Mouse (Mus musculus): ENCODE measurements around the gene Abhd2. TPM values are rescaled to one million over a fixed set of nuclear protein-coding genes. Genes with fewer than 3 reads are reported as not detected.

The Abhd2 gene
- polyA plus RNA-seq, 1 experiment = 12.8 TPM

DNA sequence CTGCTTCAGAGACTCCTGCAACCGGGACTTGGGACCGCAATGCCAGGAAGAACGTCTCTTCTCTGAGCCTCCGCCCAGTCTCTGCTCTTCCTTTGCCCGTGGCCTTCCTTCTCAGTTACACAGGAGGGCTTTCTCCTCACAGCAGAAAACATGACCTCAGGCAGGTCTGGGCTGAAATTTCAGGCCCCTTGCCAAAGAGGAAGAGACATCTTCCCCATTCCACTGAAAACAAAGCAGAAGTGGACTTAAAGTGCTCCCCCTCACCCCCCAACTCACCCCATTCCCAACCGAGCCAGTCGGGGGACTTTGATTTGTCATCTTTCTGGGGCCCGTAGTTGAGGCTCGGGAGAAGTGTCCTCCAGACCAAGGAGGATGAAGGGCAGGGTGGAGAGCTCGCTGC lies 41.0 kb upstream of the Abhd2 start:
- no peaks in the 10 kb centered on the region for H3K4me1 ChIP-seq (ENCODE audit: control insufficient read depth, insufficient read depth, insufficient read length)
- no peaks in the 10 kb centered on the region for H3K27me3 ChIP-seq (ENCODE audit: control insufficient read depth, insufficient read depth, low read length)
- WGBS = 34% methylated on average over 10 of the region's 10 CpGs
- no peak overlapping the region for H3K27ac ChIP-seq (ENCODE audit: insufficient read depth, low read length)
- TF ChIP-seq CTCF (IDR thresholded peaks at IDR 0.05; ENCODE audit: extremely low read depth, insufficient read depth, insufficient read length, insufficient replicate concordance) (no peak), POLR2A (IDR thresholded peaks at IDR 0.05; ENCODE audit: low read depth, low read length) (no peak)
- H3K4me3 ChIP-seq (ENCODE audit: extremely low read depth, insufficient read depth, insufficient read length) = no peak overlapping the region
- H3K36me3 ChIP-seq (ENCODE audit: control insufficient read depth, insufficient read depth, low read length) = no peaks in the 10 kb centered on the region
- no peak for DNase-seq (ENCODE audit: low read depth in 1 of 2, low spot score in 2 of 2)

DNA sequence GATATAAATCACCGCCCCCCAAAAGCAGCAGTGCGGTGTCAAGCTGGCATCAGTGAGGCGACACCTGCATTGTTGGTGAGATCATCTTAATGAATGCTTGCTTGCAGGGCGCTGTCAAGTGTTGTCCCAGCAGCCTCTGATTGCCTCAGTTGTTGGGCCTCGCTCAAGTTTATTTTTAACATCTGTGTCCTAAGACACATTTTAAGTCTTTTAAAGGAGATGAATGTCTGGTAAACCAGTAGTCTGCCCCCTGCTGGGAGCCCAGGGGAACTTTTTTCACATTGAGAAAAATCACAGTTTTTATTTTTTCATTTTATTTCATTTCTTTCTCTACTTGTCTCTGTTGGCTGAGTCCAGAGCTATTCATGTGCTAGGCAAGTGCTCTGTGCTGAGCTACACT lies 34.3 kb upstream of the Abhd2 start:
- DNase-seq (ENCODE audit: low read depth in 1 of 2, low spot score in 2 of 2) = no peak
- no peak for TF ChIP-seq POLR2A (IDR thresholded peaks at IDR 0.05; ENCODE audit: low read depth, low read length)
- WGBS = 75% methylated on average over 5 of the region's 5 CpGs
- Histone ChIP-seq H3K27me3 (ENCODE audit: control insufficient read depth, insufficient read depth, low read length) (no peaks in the 10 kb centered on the region), H3K27ac (ENCODE audit: insufficient read depth, low read length) (no peak overlapping the region), H3K36me3 (ENCODE audit: control insufficient read depth, insufficient read depth, low read length) (no peaks in the 10 kb centered on the region), H3K4me1 (ENCODE audit: control insufficient read depth, insufficient read depth, insufficient read length) (no peaks in the 10 kb centered on the region), H3K4me3 (ENCODE audit: extremely low read depth, insufficient read depth, insufficient read length) (no peak overlapping the region)

DNA sequence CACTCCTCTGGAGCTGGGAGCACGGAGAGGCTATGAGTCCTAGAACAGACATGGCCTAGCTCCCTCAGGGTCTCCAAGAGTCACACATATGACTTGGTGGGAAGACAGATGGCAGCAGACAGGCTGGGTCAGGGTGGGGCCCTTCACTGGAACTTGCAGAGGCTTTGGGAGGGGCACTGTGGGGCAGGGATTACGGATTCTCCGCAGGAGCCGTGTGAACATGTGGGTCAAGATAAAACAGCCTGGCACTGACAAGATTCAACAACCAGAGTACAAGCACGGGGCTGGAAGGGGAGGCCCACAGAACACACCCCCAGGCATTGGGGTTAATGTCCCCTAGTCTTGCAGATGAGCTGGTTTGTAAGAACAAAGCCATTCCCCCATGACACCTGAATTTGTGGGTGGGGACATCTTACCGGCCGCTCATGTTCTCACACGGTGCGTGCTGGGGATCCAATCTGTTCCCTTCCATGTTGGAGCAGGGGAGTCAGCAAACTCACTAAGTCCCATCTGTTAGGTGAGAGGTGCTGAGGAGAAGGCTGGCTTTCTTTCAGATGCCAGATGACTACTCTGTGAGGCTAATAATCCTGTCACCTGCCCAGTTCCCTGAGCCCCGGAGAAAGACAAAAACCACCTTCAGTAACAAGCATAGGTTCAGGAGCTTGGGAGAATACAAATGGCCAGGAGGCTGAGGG lies 30.9 kb upstream of the Abhd2 start:
- WGBS = 88% methylated on average over 10 of the region's 10 CpGs
- Histone ChIP-seq H3K4me1 (ENCODE audit: control insufficient read depth, insufficient read depth, insufficient read length) (no peaks in the 10 kb centered on the region), H3K27me3 (ENCODE audit: control insufficient read depth, insufficient read depth, low read length) (no peaks in the 10 kb centered on the region), H3K36me3 (ENCODE audit: control insufficient read depth, insufficient read depth, low read length) (no peaks in the 10 kb centered on the region), H3K27ac (ENCODE audit: insufficient read depth, low read length) (no peak overlapping the region), H3K4me3 (ENCODE audit: extremely low read depth, insufficient read depth, insufficient read length) (no peak overlapping the region)
- DNase-seq (ENCODE audit: low read depth in 1 of 2, low spot score in 2 of 2) = no peak
- TF ChIP-seq POLR2A (IDR thresholded peaks at IDR 0.05; ENCODE audit: low read depth, low read length) = no peak
- TF ChIP-seq CTCF (IDR thresholded peaks at IDR 0.05; ENCODE audit: extremely low read depth, insufficient read depth, insufficient read length, insufficient replicate concordance) = no peak

DNA sequence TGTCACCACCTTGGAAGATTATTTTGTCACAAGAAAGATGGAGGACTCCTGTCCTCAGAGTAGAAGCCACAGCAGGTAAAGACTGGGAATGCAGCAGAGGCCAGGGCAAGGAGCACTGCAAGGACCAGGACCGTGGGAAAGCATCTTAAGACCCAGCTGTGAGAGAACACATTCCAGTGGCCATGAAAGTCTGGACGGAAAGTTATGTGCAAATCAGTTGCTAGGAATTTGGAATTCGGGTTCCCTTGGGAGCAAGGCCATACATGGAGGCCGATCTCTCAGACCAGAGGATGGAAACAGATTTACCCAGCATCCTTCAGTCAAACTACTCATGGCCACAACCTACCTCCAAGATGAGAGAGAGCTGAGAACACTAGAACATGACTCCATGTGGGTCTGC lies 29.8 kb upstream of the Abhd2 start:
- DNase-seq (ENCODE audit: low read depth in 1 of 2, low spot score in 2 of 2) = no peak

DNA sequence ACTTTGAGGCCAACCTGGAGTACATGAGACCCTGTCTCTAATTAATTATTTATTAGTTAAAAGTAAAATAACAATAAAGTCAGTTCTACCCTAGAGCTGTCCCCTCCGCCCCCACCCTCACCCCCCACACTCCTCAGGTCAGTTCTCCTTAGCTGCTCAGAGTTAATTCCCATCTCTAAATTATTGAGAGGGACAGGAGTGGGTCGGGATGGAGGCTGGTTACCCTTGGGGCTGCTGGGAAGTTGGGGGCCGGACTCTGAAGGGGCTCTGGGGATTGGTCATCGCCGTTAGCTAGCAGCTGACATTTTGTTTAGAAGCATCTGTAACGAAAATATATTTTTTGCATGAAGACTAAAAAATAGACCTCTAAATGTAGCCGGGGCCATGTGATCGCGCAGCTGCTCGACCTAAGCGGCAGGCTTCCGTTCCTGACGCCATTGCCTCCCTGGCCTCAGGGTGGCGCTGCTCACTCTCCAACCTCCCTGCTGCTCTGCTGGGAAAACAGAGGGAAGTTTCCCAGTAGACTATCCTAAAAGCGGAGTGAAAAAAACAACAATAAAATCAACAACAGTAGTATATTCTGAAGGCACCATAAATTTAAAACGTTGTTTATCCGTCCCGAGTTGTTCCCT lies 26.8 kb upstream of the Abhd2 start:
- Histone ChIP-seq H3K27ac (ENCODE audit: insufficient read depth, low read length) (no peak overlapping the region), H3K36me3 (ENCODE audit: control insufficient read depth, insufficient read depth, low read length) (no peaks in the 10 kb centered on the region), H3K4me1 (ENCODE audit: control insufficient read depth, insufficient read depth, insufficient read length) (no peaks in the 10 kb centered on the region), H3K27me3 (ENCODE audit: control insufficient read depth, insufficient read depth, low read length) (no peaks in the 10 kb centered on the region), H3K4me3 (ENCODE audit: extremely low read depth, insufficient read depth, insufficient read length) (no peak overlapping the region)
- 19% methylated on average over 18 of the region's 18 CpGs for WGBS
- no peak for TF ChIP-seq POLR2A (IDR thresholded peaks at IDR 0.05; ENCODE audit: low read depth, low read length)
- TF ChIP-seq CTCF (IDR thresholded peaks at IDR 0.05; ENCODE audit: extremely low read depth, insufficient read depth, insufficient read length, insufficient replicate concordance) = peak; percentile 86
- peak in 1 of 2 experiments; percentile 21 for DNase-seq (ENCODE audit: low read depth in 1 of 2, low spot score in 2 of 2)

More for the DNA sequence above, 29.8 kb upstream of the Abhd2 start:
- Histone ChIP-seq H3K27me3 (ENCODE audit: control insufficient read depth, insufficient read depth, low read length) (no peaks in the 10 kb centered on the region), H3K4me3 (ENCODE audit: extremely low read depth, insufficient read depth, insufficient read length) (no peak overlapping the region), H3K4me1 (ENCODE audit: control insufficient read depth, insufficient read depth, insufficient read length) (no peaks in the 10 kb centered on the region), H3K27ac (ENCODE audit: insufficient read depth, low read length) (no peak overlapping the region), H3K36me3 (ENCODE audit: control insufficient read depth, insufficient read depth, low read length) (no peaks in the 10 kb centered on the region)
- 84% methylated on average over 4 of the region's 4 CpGs for WGBS
- TF ChIP-seq POLR2A (IDR thresholded peaks at IDR 0.05; ENCODE audit: low read depth, low read length) (no peak), CTCF (IDR thresholded peaks at IDR 0.05; ENCODE audit: extremely low read depth, insufficient read depth, insufficient read length, insufficient replicate concordance) (no peak)

DNA sequence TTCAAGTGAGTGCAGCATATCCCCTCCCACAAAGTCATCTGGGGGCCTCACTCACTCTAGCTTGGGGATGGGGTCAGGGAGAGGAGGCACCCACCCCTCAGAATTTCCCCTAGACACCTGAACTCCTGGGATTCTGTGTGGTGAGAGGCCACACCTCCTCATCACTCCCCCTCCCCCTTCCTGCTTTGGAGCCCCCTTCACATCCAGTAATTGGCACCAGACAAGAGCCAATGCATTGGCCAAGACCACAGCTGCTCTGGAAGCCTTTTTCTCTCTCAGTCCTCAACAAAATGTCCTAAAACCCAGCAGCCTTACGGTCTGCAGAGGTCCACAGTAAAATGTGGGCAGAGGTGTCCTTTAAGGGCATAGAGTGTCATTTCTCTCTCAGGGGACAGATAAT lies 25.6 kb upstream of the Abhd2 start:
- H3K4me3 ChIP-seq (ENCODE audit: extremely low read depth, insufficient read depth, insufficient read length) = no peak overlapping the region
- DNase-seq (ENCODE audit: low read depth in 1 of 2, low spot score in 2 of 2) = no peak
- TF ChIP-seq POLR2A (IDR thresholded peaks at IDR 0.05; ENCODE audit: low read depth, low read length) = no peak
- no peak for TF ChIP-seq CTCF (IDR thresholded peaks at IDR 0.05; ENCODE audit: extremely low read depth, insufficient read depth, insufficient read length, insufficient replicate concordance)
- H3K27me3 ChIP-seq (ENCODE audit: control insufficient read depth, insufficient read depth, low read length) = no peaks in the 10 kb centered on the region
- H3K27ac ChIP-seq (ENCODE audit: insufficient read depth, low read length) = no peak overlapping the region
- H3K36me3 ChIP-seq (ENCODE audit: control insufficient read depth, insufficient read depth, low read length) = no peaks in the 10 kb centered on the region
- H3K4me1 ChIP-seq (ENCODE audit: control insufficient read depth, insufficient read depth, insufficient read length) = no peaks in the 10 kb centered on the region
- WGBS = 84% methylated on average over 1 of the region's 1 CpGs

DNA sequence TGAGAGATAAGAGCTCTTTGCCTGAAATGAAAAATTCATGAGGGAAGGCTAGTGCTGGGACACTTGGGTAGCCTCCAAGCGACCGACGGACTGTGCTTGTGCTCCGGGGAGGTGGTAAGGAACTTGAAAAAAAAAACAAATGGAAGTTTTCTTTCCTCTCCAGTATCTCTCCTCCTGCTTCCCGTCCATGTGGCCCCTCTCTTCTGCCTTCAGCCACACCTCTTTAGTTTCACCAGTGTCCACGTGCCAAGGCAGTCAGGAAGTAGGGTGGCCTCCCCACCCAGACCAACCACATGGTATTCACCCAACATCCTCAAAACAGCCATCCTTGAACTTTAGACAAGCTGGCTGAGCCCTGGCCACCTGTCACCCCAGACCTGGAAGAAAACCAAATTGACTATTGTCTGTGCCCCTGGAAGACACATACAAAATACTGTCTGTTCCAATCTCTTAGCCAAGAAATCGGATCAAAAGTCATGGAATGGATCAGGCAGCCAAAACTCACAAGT lies 25.1 kb upstream of the Abhd2 start:
- Histone ChIP-seq H3K27me3 (ENCODE audit: control insufficient read depth, insufficient read depth, low read length) (no peaks in the 10 kb centered on the region), H3K4me1 (ENCODE audit: control insufficient read depth, insufficient read depth, insufficient read length) (no peaks in the 10 kb centered on the region), H3K36me3 (ENCODE audit: control insufficient read depth, insufficient read depth, low read length) (no peaks in the 10 kb centered on the region), H3K27ac (ENCODE audit: insufficient read depth, low read length) (no peak overlapping the region), H3K4me3 (ENCODE audit: extremely low read depth, insufficient read depth, insufficient read length) (no peak overlapping the region)
- no peak for TF ChIP-seq CTCF (IDR thresholded peaks at IDR 0.05; ENCODE audit: extremely low read depth, insufficient read depth, insufficient read length, insufficient replicate concordance)
- TF ChIP-seq POLR2A (IDR thresholded peaks at IDR 0.05; ENCODE audit: low read depth, low read length) = no peak
- WGBS = 62% methylated on average over 7 of the region's 7 CpGs
- no peak for DNase-seq (ENCODE audit: low read depth in 1 of 2, low spot score in 2 of 2)

Data from spleen, adult 2 months (tissue).